Mouse (Mus musculus) adrenal gland (tissue): Measurements from ENCODE around the gene Pcbd2.

Experiments
- intact Hi-C: fragments of 180-260 bp; cut with DNase I; formaldehyde crosslinking; loops from one replicate; pipeline ENCODE4 v1.15.1; 2025

Gene Pcbd2

DNA sequence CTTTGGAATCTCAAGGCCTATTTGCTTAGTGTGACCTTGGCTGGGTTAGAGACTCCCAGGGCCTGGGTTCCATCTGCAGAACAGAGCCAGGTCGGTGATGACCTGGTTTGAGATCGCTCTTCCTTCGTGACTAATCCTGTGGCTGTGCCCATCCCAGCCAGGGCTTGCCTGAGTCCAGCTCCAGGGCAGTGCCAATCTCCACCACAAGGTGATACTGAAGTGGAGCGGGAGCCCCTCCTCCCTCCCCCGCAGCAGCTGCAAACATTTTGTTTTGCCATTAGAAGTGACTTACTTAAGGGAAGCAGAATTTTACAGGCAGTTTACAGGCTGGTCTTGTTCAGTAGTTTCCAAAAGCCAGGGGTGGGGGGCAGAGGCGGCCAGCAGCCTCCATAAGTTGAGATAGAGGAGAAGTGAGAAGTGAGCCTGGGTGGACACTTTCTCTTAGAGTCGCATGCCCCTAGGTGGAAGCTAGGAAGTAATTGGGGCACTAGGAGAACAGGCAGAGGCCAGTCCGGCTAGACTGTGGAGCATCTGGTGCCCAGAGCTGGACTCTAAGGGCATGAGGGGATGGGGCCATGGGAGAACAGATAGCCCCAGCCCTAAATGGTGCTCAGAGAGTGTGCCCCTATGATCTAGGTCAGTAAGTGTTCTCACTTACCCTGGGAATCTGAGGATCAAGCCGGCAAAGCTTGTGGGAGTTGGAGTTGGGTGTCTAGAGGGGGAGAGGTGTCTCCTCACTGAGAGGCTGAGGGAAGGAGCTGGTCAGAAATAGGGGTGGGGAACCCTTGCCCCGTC lies 97.2 kb downstream of the Pcbd2 start:
- intact Hi-C loops: no loop called here

DNA sequence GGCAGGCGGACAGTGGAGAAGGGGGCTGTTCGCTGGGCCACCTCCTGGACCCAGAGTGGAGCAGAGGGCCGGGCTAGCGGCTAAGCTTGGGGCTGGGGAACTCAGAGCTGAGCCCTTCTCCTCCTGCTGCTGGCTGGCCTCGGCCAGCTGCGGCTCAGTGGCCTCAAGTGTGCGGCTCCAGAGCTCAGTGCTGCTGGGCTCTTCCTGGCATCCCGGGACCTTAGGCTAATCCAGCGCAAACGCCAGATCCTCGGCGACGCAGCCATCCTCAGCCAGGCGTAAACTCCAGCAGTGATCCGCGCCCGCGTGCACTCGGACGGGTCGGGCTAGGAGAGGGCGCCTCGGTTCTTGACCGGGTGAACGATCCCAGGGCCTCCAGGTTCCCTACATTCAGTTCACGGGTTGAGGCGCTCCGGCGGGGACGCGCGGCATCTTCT lies 98.1 kb downstream of the Pcbd2 start:
- intact Hi-C loops: no loop called here

DNA sequence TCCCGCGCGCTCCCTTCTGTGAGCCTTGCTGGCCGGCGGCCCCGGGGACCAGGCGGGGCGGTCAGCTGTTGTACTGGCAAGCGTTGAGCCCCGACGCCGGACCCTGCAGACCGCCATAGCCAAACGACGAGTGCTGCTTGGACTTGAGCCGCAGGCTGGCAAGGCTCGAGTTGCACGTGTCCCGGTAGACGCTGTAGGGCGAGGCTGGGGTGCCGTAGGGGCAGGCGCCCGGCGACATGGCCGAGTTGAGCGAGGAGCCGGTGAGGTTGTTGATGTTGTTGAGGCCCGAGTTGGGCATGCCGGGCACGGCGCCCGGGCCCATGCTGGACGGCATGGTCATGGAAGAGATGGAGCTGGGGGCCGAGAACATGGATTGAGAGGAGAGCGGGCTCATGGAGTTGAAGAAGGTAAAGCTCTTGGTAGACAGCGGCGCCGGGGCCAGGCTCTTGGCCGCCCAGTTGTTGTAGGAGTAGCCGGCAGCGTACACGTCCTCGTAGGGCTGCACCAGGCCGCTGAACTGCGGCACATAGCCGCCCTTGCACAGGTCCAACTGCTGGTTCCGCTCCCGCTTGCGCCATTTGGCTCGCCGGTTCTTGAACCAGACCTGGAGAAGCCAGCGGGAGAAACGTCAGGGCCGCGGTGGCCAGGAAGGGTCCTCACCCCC lies 99.0 kb downstream of the Pcbd2 start:
- intact Hi-C loops: no loop called here
